Mouse (Mus musculus) cerebellum, adult 9-11 months (tissue): ENCODE results near the gene Ccm2l.

Experiments
- DNase-seq: peaks from one replicate; pipeline ENCODE4 v3.0.0; 2022

Ccm2l gene

DNA sequence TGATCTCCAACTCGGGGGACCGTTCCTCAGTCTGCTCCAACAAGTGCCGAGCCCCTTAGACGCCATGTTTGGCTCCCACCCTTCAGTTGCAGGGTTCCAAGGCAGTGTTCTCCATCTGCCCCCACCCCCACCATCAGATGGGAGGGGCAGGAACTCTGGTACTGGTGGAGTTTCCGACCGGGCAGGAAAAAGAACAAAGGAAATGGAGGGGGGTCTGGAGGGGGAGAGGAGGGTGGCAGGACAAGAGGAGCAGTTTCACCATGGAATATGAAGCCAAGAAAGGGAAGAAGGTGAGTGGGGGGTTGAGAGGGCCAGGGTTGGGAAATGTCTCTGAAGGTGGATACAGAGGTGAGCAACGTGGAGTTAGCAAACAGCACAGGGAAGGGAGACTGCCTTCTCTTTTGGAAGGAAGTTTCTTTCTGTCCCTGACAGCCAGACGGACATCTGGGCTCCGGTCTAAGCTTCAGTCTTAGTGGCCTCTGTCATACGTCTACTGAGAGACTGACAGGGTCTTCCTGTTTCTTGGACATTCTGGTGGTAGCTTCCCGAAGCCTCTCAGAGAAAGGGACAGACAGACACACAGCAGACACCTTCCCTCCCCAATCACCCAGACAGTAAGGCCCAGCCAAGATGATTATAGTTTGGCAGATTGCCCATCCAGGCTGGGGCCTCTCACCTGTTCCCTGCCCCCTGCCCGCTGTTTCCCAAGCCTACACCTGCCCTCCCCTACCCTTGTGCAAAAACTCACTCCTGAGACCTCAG, at the start of gene Ccm2l:
Ccm2l (plus strand) TSS at position 209 of the 762 bp plus-strand sequence.
- DNase-seq = no peak

DNA sequence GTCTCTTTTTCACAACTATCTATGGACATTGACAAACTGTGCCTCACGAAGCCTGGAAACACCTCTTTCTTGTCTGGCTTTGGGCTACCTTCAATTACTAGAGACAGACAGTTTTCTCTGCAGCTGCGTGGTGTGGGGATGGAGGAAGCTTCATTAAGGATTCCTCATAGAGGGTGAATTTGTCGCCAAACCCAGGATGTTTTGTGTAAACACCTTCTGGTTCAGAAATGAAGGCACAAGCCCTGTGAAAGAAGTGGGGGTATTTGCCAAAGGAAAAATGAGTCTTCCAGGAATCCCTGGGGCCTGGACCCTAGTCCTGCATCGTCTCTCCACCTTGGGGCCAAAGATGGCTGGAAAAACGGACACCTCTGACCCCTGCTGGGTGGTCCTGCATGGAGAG, 49.0 kb upstream of the Ccm2l start:
- DNase-seq = peak; percentile 44

DNA sequence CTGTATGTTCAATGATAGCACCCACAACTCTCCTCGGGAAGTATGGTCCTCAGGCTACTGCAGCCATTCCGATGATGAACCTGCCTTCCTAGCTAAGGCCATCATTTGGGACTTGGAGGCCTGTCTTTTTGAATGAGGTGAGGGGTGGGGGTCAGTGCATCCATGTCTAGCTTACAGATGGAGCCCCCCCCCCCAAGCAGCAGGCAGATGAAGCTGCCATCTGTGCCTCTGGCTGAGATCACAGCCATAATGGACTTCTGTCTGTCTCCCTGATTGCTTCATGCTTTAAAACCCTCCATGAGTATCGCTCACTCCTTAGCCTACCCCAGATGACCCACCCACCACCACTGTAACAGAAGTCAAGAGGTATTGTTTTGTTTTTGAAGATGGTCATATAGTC, 46.4 kb upstream of the Ccm2l start:
- peak; percentile 5 for DNase-seq

- peak; percentile 5 for DNase-seq
These were observed 44.6 kb upstream of the Ccm2l start for GRCm38 (mm10) chr2:153021163-153021562.

DNA sequence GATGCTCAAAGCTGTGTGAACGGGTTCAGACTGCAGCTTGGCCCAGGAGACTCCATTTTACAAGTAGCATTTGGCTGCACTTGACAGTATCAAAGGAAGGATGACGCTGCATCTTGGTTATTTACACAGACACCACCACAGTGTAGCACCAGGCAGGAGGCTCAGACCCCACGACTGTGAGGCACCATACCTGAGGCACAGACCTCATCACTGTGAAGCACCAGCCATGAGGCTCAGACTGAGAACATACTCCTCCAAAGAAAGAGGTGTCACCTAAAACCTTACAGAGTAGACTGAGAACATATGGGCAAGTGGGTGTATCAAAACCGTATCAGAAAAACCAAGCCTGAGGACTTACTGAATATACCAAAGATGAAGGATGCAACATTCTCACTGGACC, 42.9 kb upstream of the Ccm2l start:
- DNase-seq = no peak

DNA sequence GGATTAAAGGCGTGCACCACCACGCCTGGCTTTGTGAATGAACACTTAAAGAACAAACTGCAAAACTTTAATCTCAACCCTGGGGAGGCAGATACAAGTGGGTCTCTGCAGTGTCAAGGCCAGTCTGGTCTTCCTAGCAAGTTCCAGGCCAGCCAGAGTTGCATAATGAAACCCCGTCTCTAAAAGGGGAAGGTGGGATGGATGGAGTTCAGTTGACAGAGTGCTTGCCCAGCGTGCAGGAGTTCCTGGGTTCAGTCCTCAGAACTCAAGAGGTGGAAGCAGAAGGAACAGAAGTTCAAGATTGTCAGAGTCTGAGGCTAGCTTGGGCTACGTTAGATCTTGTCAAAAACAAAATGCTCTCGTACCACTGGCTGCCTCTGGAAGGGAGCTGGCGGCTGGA, 39.7 kb upstream of the Ccm2l start:
- no peak for DNase-seq

DNA sequence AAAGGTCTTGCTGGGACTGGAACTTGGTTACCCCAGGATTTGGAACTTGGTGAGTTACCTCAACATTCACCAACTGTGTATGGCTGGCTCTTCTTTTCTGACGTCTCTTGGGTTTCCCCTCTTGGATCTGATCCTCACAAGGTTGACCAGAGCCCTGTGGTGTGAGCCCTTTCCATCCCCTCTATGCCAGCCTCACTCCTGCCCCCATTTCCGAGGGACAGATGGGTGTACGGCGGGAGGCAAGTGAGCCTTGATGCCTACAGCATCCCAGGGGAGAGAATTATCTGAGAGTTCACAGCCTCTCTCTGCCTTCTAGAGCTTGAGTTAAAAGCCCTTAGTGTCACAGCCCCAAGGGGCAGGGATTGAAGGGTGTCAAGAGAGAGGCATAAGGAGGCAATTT, 38.3 kb upstream of the Ccm2l start:
- peak; percentile 74 for DNase-seq

GRCm38 (mm10) chr2:153030422-153030821, 35.3 kb upstream of the Ccm2l start:
- DNase-seq = no peak

GRCm38 (mm10) chr2:153031126-153032082, 34.4 kb upstream of the Ccm2l start, which contains the start of gene Xkr7:
Xkr7 (plus strand) TSS chr2:153031852.
- peak; percentile 83 for DNase-seq

GRCm38 (mm10) chr2:153032083-153032842, 33.5 kb upstream of the Ccm2l start:
- DNase-seq = peak; percentile 64

- peak; percentile 68 for DNase-seq
These were observed 32.8 kb upstream of the Ccm2l start for GRCm38 (mm10) chr2:153032973-153033372.

GRCm38 (mm10) chr2:153033545-153034230, 32.1 kb upstream of the Ccm2l start:
- DNase-seq = peak; percentile 76

DNA sequence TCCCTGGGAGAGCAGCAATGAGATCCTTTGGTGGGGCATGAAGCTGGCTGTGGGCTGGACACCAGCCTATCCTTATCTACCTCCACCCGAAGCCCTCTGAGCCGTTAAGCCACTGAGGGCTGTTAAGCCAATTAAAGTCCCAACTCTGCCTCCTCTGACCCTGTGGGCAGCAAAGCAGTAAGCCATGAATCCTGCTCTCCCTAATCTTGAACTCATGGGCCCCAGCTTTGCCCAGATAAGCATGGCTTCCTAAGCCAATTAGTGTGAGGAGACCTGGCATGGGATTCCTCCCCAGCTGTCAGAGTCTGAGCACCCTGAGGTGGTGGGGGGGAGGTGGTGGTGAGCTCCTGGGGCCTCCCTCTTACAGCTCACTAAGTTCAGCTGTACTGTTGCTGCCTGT, 29.1 kb upstream of the Ccm2l start:
- DNase-seq = no peak

DNA sequence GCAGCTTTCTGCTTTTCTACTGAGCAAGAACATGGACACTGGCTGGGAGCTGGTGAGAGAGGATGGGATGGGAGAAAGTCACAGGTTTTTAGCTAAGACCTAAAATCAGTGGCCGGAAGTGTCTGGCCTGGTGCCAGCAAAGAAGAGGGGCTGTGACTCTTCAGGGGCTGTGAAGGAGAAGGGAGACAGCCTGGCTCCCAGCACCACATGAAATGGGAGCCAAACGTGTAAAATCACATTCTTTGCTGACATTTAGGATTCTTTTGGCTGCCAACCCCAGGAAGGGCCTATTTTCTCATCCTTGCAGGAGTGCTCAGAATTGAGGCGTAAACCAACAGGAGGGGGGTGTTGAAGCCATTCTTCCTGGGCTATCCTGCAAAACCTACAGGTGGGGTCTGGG, 21.9 kb upstream of the Ccm2l start:
- peak; percentile 69 for DNase-seq

DNA sequence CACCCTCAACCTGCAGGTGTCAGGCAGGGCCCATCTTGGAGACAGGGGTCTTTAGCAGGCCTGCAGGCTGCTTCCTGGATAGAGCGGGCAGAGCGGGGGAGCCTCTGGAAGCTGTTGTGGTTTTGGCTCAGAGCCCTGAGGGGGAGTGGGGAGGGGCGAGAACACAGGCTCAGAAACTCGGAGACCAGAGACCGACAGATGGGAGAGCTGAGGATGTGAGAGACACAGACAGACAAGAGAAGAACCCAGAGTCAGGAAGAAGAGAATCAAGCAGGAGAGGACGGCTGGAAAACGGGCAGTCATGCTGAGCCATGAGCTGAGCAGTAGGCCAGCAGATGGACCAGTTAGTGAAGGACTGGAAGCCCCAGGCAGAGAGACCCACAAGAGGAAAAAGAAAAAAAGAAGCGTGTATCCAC, 19.9 kb upstream of the Ccm2l start:
- peak; percentile 73 for DNase-seq

- peak; percentile 84 for DNase-seq
These were observed 17.8 kb upstream of the Ccm2l start for GRCm38 (mm10) chr2:153047828-153048465.

GRCm38 (mm10) chr2:153049288-153049996, 16.3 kb upstream of the Ccm2l start:
- DNase-seq = peak; percentile 98

- peak; percentile 52 for DNase-seq
These were observed 15.8 kb upstream of the Ccm2l start for GRCm38 (mm10) chr2:153049997-153050358.

DNA sequence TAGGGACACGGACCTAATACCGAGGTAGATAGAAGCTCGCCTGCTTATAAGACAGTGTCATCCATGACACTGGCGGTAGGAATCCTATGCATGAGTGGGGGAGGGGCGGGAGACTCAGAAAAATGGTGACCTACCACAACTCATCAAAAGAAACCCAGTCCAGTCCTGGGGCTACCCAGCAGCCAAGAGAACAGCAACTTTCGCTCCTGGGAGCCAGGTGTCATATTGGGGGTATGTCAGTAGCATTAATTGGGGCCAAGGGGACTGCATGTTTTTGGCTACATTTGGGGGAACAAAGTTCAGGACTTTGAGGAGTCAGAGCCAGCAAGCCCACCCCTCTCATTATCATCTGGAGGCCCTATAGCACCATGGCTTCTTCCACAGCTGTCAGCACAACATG, 14.7 kb upstream of the Ccm2l start:
- peak; percentile 55 for DNase-seq

- DNase-seq = no peak
These were observed 14.2 kb upstream of the Ccm2l start for GRCm38 (mm10) chr2:153051537-153051936.

DNA sequence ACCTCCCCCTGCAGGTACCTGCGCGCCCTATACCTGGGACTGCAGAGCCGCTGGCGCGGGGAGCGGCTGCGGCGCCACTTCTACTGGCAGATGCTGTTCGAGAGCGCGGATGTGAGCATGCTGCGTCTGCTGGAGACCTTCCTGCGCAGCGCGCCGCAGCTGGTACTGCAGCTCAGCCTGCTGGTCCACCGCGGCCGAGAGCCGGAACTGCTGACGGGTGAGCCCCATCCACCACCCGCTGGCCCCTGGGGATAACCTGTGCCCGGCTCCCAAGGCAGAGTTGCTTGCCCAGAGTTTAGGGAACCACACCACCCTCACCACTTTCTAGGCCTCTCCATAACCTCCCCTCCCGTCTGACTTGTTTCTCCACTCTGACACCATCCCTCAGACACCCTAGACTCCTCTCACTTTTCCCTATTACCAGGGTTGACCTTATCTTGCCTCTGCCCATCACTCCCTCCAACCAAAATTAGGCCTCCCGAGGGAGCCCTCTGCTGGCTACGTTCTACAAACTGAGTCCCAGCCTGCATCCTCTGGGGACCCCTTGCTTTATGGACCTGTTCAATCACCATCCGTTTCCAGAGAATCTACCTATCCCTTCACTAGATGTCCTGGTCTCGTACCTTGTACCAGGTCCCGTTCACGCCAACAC, 12.9 kb upstream of the Ccm2l start:
- DNase-seq = peak; percentile 64
